Mouse (Mus musculus) embryonic facial prominence, embryonic 15.5 days (tissue): Measurements from ENCODE around the gene Hist1h2ag. TPM values are rescaled to one million over a fixed set of nuclear protein-coding genes. Genes with fewer than 3 reads are reported as not detected.

Source experiments
- ATAC-seq: fragments of 200-750 bp; cut with Nextera tagmentation; 2 replicates; pipeline ENCODE4 v1.8.0; 2017; ENCODE audit warnings: low read depth, moderate TSS enrichment; ENCODE audit not compliant: insufficient number of reproducible peaks, low FRiP score, low TSS enrichment
- H3K27ac ChIP-seq: fragments of 300-500 bp; sonication (generic); replicated peaks from 2 replicates; pipeline ENCODE4 v1.5.1; 2015; ENCODE audit warnings: mild to moderate bottlenecking, inconsistent platforms
- H3K27me3 ChIP-seq: fragments of 300-500 bp; sonication (generic); 2 replicates; pipeline ENCODE4 v1.6.1; 2015; ENCODE audit warnings: inconsistent platforms
- H3K36me3 ChIP-seq: fragments of 300-500 bp; sonication (generic); 2 replicates; pipeline ENCODE4 v1.6.1; 2015; ENCODE audit warnings: mild to moderate bottlenecking, inconsistent platforms
- H3K4me1 ChIP-seq: fragments of 300-500 bp; sonication (generic); 2 replicates; pipeline ENCODE4 v1.6.1; 2015; ENCODE audit warnings: inconsistent platforms
- H3K4me2 ChIP-seq: fragments of 300-500 bp; sonication (generic); replicated peaks from 2 replicates; pipeline ENCODE4 v1.6.1; 2015; ENCODE audit warnings: mild to moderate bottlenecking, inconsistent platforms
- H3K4me3 ChIP-seq: fragments of 300-500 bp; sonication (generic); replicated peaks from 2 replicates; pipeline ENCODE4 v1.5.1; 2015; ENCODE audit warnings: mild to moderate bottlenecking, inconsistent platforms
- H3K9ac ChIP-seq: fragments of 300-500 bp; sonication (generic); 2 replicates; pipeline ENCODE4 v1.6.1; 2015; ENCODE audit warnings: inconsistent platforms
- H3K9me3 ChIP-seq: fragments of 300-500 bp; sonication (generic); replicated peaks from 2 replicates; pipeline ENCODE4 v1.6.1; 2016; ENCODE audit warnings: inconsistent platforms
- WGBS: fragments of 180-500 bp; shearing (Covaris S2); methylation state at CpG from one replicate; pipeline ENCODE4 v1.1.7; 2015; 5-methylcytosine and 5-hydroxymethylcytosine counted together
- polyA plus RNA-seq: library from polyadenylated mRNA; unstranded; fragments of >200 nt; fragmentation: Nextera tagmentation; extraction: Ambion mirVana; gene quantifications from 2 replicates; pipeline ENCODE4 v1.2.1, GENCODE M21; 2015

The Hist1h2ag gene
- polyA plus RNA-seq, 1 experiment from 2014 or later = 33.8 TPM

DNA sequence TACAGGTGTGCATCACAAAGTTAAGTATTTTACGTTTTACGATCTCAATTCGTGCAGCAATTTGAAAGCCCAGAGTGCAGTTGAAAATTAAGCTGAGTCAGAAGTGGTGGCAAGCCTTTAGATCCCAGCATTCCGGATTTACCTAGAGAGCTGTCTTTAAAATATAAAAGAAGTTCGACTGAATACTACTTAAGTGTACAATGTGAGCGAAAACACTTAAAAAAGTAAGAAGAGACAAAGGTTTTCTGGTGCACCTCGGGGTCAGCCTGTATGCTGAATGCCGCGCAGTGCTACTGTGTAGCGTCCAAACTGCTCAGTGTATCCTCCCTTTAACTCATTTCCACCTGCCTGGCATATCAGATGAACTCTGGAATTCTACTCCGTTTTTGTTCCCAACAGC, 21.2 kb downstream of the Hist1h2ag start:
- H3K4me1 ChIP-seq = peaks cover 8% of the 10 kb centered on the region; the same call in 1 of the 2 replicates
- 0% methylated on average over 11 of the region's 11 CpGs for WGBS

GRCm38 (mm10) chr13:22020901-22021339, 21.8 kb downstream of the Hist1h2ag start:
- 1% methylated on average over 8 of the region's 8 CpGs for WGBS
- no peak overlapping the region for H3K9ac ChIP-seq
- peaks cover 8% of the 10 kb centered on the region; the same call in 1 of the 2 replicates for H3K4me1 ChIP-seq
- H3K4me3 ChIP-seq = peak overlapping the region; percentile 51
- H3K4me2 ChIP-seq = peak overlapping the region; percentile 70
- H3K27me3 ChIP-seq = peaks cover 31% of the 10 kb centered on the region
- H3K27ac ChIP-seq = no peak overlapping the region
- no peaks in the 10 kb centered on the region for H3K9me3 ChIP-seq
- H3K36me3 ChIP-seq = no peaks in the 10 kb centered on the region
- no peak for ATAC-seq

More for the DNA sequence above, 21.2 kb downstream of the Hist1h2ag start:
- no peaks in the 10 kb centered on the region for H3K9me3 ChIP-seq
- H3K27ac ChIP-seq = no peak overlapping the region; the same call in 1 of the 2 replicates
- peak overlapping the region; percentile 70 for H3K4me2 ChIP-seq
- ATAC-seq = no peak
- peak overlapping the region; percentile 23; the same call in 1 of the 2 replicates for H3K9ac ChIP-seq
- peak overlapping the region; percentile 51 for H3K4me3 ChIP-seq
- H3K36me3 ChIP-seq = no peaks in the 10 kb centered on the region
- H3K27me3 ChIP-seq = peaks cover 25% of the 10 kb centered on the region

DNA sequence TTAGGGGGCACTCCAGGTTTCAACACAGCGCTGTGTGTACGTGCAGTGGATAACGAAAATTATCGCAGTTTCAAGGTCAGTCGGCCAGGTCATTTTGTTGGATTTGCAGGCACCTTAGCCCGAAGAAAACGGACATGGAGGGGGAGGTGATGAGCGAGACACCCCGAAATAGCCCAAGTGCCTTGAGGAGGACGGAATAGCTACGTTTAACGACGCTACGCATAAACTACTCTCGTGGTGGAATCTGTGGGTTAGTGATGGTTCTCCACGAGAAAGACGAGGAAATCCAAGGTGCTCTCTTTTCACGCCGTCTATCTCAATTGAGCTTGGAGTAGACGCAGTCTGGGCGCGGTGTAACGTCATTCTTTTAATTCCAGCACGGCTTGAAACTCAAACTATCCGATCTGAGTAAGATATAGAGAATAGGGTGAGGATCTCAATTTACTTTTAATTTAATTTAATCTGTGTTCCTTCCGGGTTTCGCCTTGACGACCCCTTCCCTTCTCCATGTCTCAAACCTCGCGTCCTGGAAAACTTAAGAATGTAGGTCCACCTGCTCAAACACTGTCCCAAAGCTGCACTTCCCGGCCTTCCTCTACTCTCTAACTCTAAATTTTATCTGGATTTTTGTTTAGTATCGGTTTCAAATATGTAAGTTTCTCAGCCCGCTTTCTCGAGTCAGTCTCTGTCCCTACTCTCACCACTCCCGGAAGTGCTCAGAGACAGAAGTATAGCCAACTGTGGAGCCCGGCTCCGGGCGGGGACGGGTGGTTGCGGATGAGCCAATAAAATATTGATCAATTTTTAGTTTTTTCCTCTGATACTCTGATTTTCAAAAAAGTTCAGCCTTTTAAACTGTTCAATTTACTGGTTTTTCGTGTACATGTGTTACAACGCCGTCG, 22.6 kb downstream of the Hist1h2ag start:
- H3K4me1 ChIP-seq = peaks cover 8% of the 10 kb centered on the region; the same call in 1 of the 2 replicates
- no peaks in the 10 kb centered on the region for H3K9me3 ChIP-seq
- no peak overlapping the region for H3K27ac ChIP-seq
- H3K4me3 ChIP-seq = peak overlapping the region; percentile 51
- peak overlapping the region; percentile 70 for H3K4me2 ChIP-seq
- peaks cover 36% of the 10 kb centered on the region for H3K27me3 ChIP-seq
- ATAC-seq = no peak
- under 1% methylated on average over 44 of the region's 44 CpGs for WGBS
- no peaks in the 10 kb centered on the region for H3K36me3 ChIP-seq
- H3K9ac ChIP-seq = peak overlapping the region; percentile 21

- Histone ChIP-seq H3K4me3 (peak overlapping the region; percentile 14; the same call in 1 of the 2 replicates), H3K36me3 (no peaks in the 10 kb centered on the region), H3K27ac (no peak overlapping the region), H3K27me3 (peaks cover 68% of the 10 kb centered on the region), H3K4me2 (peak overlapping the region; percentile 28; the same call in 1 of the 2 replicates), H3K9me3 (no peaks in the 10 kb centered on the region), H3K9ac (no peak overlapping the region), H3K4me1 (peaks cover 4% of the 10 kb centered on the region; the same call in 1 of the 2 replicates)
- WGBS = 15% methylated on average over 27 of the region's 27 CpGs
- peak; percentile 63; the same call in 1 of the 2 replicates for ATAC-seq
Measured at GRCm38 (mm10) chr13:22015479-22016450, 27.0 kb downstream of the Hist1h2ag start.

DNA sequence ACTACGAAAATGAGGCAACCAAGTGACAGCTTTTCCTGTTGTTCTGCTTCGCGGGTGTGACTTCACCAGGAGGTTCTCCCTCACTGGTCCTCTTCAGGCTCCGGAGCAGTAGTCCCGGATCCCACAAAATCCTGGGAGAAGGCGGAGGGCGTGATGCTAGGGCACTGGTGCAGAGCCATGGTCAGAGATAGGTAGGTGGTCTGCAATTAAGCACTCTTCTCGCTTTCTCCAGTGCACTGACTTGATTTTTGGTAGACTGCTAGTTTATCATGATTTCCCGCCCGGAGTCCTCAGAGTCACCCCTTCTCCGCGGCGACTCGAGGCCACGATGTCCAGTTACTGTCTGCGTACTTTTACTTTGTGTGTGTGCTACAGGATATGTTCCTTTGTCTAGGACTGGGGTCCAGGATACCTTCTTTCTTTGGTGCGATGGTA, 28.3 kb downstream of the Hist1h2ag start:
- Histone ChIP-seq H3K4me3 (peak overlapping the region; percentile 12), H3K9me3 (no peaks in the 10 kb centered on the region), H3K27ac (no peak overlapping the region), H3K4me1 (peaks cover 4% of the 10 kb centered on the region; the same call in 1 of the 2 replicates), H3K36me3 (no peaks in the 10 kb centered on the region), H3K9ac (no peak overlapping the region), H3K4me2 (peak overlapping the region; percentile 32), H3K27me3 (peaks cover 70% of the 10 kb centered on the region)
- WGBS = 12% methylated on average over 17 of the region's 17 CpGs
- no peak for ATAC-seq

GRCm38 (mm10) chr13:22013716-22014115, 29.0 kb downstream of the Hist1h2ag start:
- no peak overlapping the region for H3K4me2 ChIP-seq
- 12% methylated on average over 13 of the region's 13 CpGs for WGBS
- H3K27ac ChIP-seq = no peak overlapping the region
- peaks cover 77% of the 10 kb centered on the region for H3K27me3 ChIP-seq
- H3K9me3 ChIP-seq = no peaks in the 10 kb centered on the region
- H3K4me3 ChIP-seq = no peak overlapping the region
- peaks cover 4% of the 10 kb centered on the region; the same call in 1 of the 2 replicates for H3K4me1 ChIP-seq
- H3K9ac ChIP-seq = no peak overlapping the region
- no peaks in the 10 kb centered on the region for H3K36me3 ChIP-seq
- no peak for ATAC-seq

- H3K4me3 ChIP-seq = no peak within 1 kb of the TSS
Measured at GRCm38 (mm10) chr13:22009642-22010041, 33.1 kb downstream of the Hist1h2ag start, which contains the start of gene Prss16. Gene Prss16 (minus strand): TSS chr13:22009742.

DNA sequence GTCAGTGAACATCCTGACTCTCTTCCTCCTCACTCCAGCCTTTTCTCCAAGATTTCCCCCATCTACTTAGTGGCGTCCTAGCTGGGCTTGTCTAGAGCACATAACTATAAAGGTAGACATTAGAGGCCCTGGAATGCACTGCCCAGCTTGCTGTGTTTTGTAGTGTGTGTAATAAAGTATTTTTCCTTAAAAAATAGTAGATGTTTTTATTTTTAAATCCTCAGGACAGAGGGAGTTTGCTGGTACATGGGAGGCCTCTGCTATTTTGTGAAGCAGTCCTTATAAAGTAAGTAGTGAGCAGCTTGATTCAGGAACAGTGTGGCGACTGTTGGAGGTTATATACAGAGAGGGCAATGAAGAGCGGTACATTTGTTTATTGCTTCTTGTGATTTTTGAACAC, 34.0 kb downstream of the Hist1h2ag start:
- Histone ChIP-seq H3K9me3 (no peaks in the 10 kb centered on the region), H3K27me3 (peaks cover 89% of the 10 kb centered on the region), H3K4me3 (no peak overlapping the region), H3K9ac (no peak overlapping the region), H3K4me2 (no peak overlapping the region), H3K36me3 (no peaks in the 10 kb centered on the region), H3K4me1 (peaks cover 21% of the 10 kb centered on the region), H3K27ac (no peak overlapping the region)
- no peak for ATAC-seq
- WGBS = 74% methylated on average over 3 of the region's 3 CpGs

More at GRCm38 (mm10) chr13:22009642-22010041, 33.1 kb downstream of the Hist1h2ag start, which contains the start of gene Prss16:
- no peak within 1 kb of the TSS for H3K9ac ChIP-seq
- WGBS = 26% methylated on average over 7 of the region's 7 CpGs
- H3K36me3 ChIP-seq = no peaks in the 10 kb centered on the region
- peaks cover 25% of the 10 kb centered on the region for H3K4me1 ChIP-seq
- H3K4me2 ChIP-seq = no peak within 1 kb of the TSS
- H3K27me3 ChIP-seq = peaks cover 87% of the 10 kb centered on the region
- no peak for ATAC-seq
- no peaks in the 10 kb centered on the region for H3K9me3 ChIP-seq
- H3K27ac ChIP-seq = no peak within 1 kb of the TSS

DNA sequence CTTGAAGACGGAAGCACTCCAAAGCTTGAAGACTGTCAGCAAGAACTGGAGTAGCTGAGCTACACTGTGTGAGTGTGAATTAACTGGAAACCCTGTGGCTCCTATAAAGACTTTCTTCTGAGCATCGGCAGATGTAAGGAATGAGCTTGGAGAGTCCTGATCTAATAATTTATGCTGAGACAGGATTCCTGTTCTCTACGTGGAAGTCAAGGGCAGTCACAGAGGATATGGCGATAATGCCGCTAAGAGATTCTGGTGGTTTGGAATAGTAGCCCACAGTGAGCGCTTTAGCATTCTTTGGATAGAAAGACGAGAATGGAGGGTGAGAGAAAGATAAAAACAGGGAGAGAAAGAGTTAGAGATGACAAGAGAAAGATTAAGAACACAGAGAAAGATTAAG, 34.9 kb downstream of the Hist1h2ag start:
- Histone ChIP-seq H3K27ac (no peak overlapping the region), H3K9ac (no peak overlapping the region), H3K9me3 (no peaks in the 10 kb centered on the region), H3K27me3 (peaks cover 92% of the 10 kb centered on the region), H3K36me3 (no peaks in the 10 kb centered on the region), H3K4me1 (peaks cover 21% of the 10 kb centered on the region), H3K4me3 (no peak overlapping the region), H3K4me2 (no peak overlapping the region)
- no peak for ATAC-seq
- WGBS = 47% methylated on average over 7 of the region's 7 CpGs

DNA sequence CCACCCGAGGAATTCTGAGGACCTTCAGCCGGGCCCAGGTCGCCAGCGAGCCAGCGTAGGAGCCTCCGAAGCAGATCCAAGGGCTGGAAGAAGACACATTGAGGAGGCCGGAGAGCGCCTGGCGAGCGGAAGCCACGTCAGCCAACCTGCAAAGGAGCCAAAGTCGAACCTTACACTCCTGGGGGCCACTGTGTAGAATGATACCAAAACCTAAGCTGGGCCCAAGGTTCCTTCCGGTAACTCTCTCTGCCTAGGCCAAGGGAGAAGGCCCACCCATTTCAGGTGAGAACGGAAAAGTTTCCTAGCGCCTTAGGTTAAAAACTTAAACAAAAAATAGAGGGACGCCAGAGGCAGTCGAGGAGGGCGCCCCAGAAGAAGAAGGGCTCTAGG, 35.6 kb downstream of the Hist1h2ag start:
- peak overlapping the region; percentile 99 for H3K4me2 ChIP-seq
- no peak overlapping the region for H3K9ac ChIP-seq
- H3K9me3 ChIP-seq = no peaks in the 10 kb centered on the region
- H3K27ac ChIP-seq = no peak overlapping the region
- H3K4me3 ChIP-seq = peak overlapping the region; percentile 56
- no peak for ATAC-seq
- peaks cover 93% of the 10 kb centered on the region for H3K27me3 ChIP-seq
- peaks cover 21% of the 10 kb centered on the region for H3K4me1 ChIP-seq
- WGBS = 3% methylated on average over 18 of the region's 18 CpGs
- no peaks in the 10 kb centered on the region for H3K36me3 ChIP-seq
